Mouse (Mus musculus): ENCODE data around the gene Mgat5. TPM values are rescaled to one million over a fixed set of nuclear protein-coding genes. Genes with fewer than 3 reads are reported as not detected.

Mgat5 gene
- polyA plus RNA-seq, 1 experiment from 2014 or later, result 16.3 TPM

- Histone ChIP-seq H3K36me3 (replicated peaks; ENCODE audit: control insufficient read depth, insufficient read depth) (no peaks in the 10 kb centered on the region), H3K9ac (no peak overlapping the region), H3K9me3 (ENCODE audit: control insufficient read depth, low read length) (no peaks in the 10 kb centered on the region), H3K27ac (no peak overlapping the region), H3K4me3 (replicated peaks; ENCODE audit: low read length) (no peak overlapping the region), H3K4me1 (replicated peaks; ENCODE audit: control insufficient read depth, insufficient read depth, low read length) (peaks cover 11% of the 10 kb centered on the region; the same call in 1 of the 2 replicates), H3K27me3 (ENCODE audit: control insufficient read depth, insufficient read depth, low read length) (no peaks in the 10 kb centered on the region), H3K4me2 (replicated peaks) (no peak overlapping the region)
- DNase-seq (ENCODE audit: low spot score), result no peak
- ATAC-seq (ENCODE audit: low FRiP score), result no peak
- 32% methylated on average over 3 of the region's 3 CpGs for WGBS
Measured at GRCm38 (mm10) chr1:127213434-127213833, 8.6 kb downstream of the Mgat5 start.

GRCm38 (mm10) chr1:127214585-127215232 is 9.9 kb downstream of the Mgat5 start:
- ATAC-seq (ENCODE audit: low FRiP score) (no peak), DNase-seq (ENCODE audit: low spot score) (no peak)
- WGBS, result 93% methylated on average over 8 of the region's 8 CpGs
- Histone ChIP-seq H3K4me3 (replicated peaks; ENCODE audit: low read length) (no peak overlapping the region), H3K9me3 (ENCODE audit: control insufficient read depth, low read length) (no peaks in the 10 kb centered on the region), H3K36me3 (replicated peaks; ENCODE audit: control insufficient read depth, insufficient read depth) (no peaks in the 10 kb centered on the region), H3K4me1 (replicated peaks; ENCODE audit: control insufficient read depth, insufficient read depth, low read length) (0 out of 2 replicates have a peak, but pooled peaks cover 6% of the 10 kb centered on the region), H3K27ac (no peak overlapping the region), H3K4me2 (replicated peaks) (no peak overlapping the region), H3K27me3 (ENCODE audit: control insufficient read depth, insufficient read depth, low read length) (no peaks in the 10 kb centered on the region), H3K9ac (no peak overlapping the region)

- no peak overlapping the region for H3K4me3 ChIP-seq (replicated peaks; ENCODE audit: low read length)
- H3K27me3 ChIP-seq (ENCODE audit: control insufficient read depth, insufficient read depth, low read length), result no peaks in the 10 kb centered on the region
- DNase-seq (ENCODE audit: low spot score) (no peak), ATAC-seq (ENCODE audit: low FRiP score) (no peak)
- H3K9me3 ChIP-seq (ENCODE audit: control insufficient read depth, low read length), result no peaks in the 10 kb centered on the region
- H3K4me1 ChIP-seq (replicated peaks; ENCODE audit: control insufficient read depth, insufficient read depth, low read length), result 0 out of 2 replicates have a peak, but pooled peaks cover 6% of the 10 kb centered on the region
- 50% methylated on average over 2 of the region's 2 CpGs for WGBS
- no peaks in the 10 kb centered on the region for H3K36me3 ChIP-seq (replicated peaks; ENCODE audit: control insufficient read depth, insufficient read depth)
- H3K4me2 ChIP-seq (replicated peaks), result no peak overlapping the region
- H3K9ac ChIP-seq, result no peak overlapping the region
- H3K27ac ChIP-seq, result no peak overlapping the region
Measured at GRCm38 (mm10) chr1:127216979-127217378, 12.2 kb downstream of the Mgat5 start.

GRCm38 (mm10) chr1:127217665-127218064 is 12.8 kb downstream of the Mgat5 start:
- no peak for ATAC-seq (ENCODE audit: low FRiP score)
- Histone ChIP-seq H3K4me3 (replicated peaks; ENCODE audit: low read length) (no peak overlapping the region), H3K36me3 (replicated peaks; ENCODE audit: control insufficient read depth, insufficient read depth) (no peaks in the 10 kb centered on the region)

GRCm38 (mm10) chr1:127218182-127218581 is 13.4 kb downstream of the Mgat5 start:
- H3K27me3 ChIP-seq (ENCODE audit: control insufficient read depth, insufficient read depth, low read length), result no peaks in the 10 kb centered on the region
- no peak overlapping the region for H3K27ac ChIP-seq
- 85% methylated on average over 7 of the region's 7 CpGs for WGBS
- H3K36me3 ChIP-seq (replicated peaks; ENCODE audit: control insufficient read depth, insufficient read depth), result no peaks in the 10 kb centered on the region
- no peaks in the 10 kb centered on the region for H3K9me3 ChIP-seq (ENCODE audit: control insufficient read depth, low read length)
- DNase-seq (ENCODE audit: low spot score) (no peak), ATAC-seq (ENCODE audit: low FRiP score) (no peak)
- H3K4me3 ChIP-seq (replicated peaks; ENCODE audit: low read length), result no peak overlapping the region
- H3K4me1 ChIP-seq (replicated peaks; ENCODE audit: control insufficient read depth, insufficient read depth, low read length), result 0 out of 2 replicates have a peak, but pooled peaks cover 6% of the 10 kb centered on the region
- no peak overlapping the region for H3K4me2 ChIP-seq (replicated peaks)
- no peak overlapping the region for H3K9ac ChIP-seq

More at GRCm38 (mm10) chr1:127217665-127218064, 12.8 kb downstream of the Mgat5 start:
- no peak for DNase-seq (ENCODE audit: low spot score)
- H3K27ac ChIP-seq, result no peak overlapping the region
- H3K4me1 ChIP-seq (replicated peaks; ENCODE audit: control insufficient read depth, insufficient read depth, low read length), result 0 out of 2 replicates have a peak, but pooled peaks cover 6% of the 10 kb centered on the region
- H3K9ac ChIP-seq, result no peak overlapping the region
- WGBS, result 89% methylated on average over 4 of the region's 4 CpGs
- H3K9me3 ChIP-seq (ENCODE audit: control insufficient read depth, low read length), result no peaks in the 10 kb centered on the region
- no peaks in the 10 kb centered on the region for H3K27me3 ChIP-seq (ENCODE audit: control insufficient read depth, insufficient read depth, low read length)
- H3K4me2 ChIP-seq (replicated peaks), result no peak overlapping the region

GRCm38 (mm10) chr1:127219161-127219560 is 14.3 kb downstream of the Mgat5 start:
- no peak for DNase-seq (ENCODE audit: low spot score)
- Histone ChIP-seq H3K4me1 (replicated peaks; ENCODE audit: control insufficient read depth, insufficient read depth, low read length) (0 out of 2 replicates have a peak, but pooled peaks cover 6% of the 10 kb centered on the region), H3K36me3 (replicated peaks; ENCODE audit: control insufficient read depth, insufficient read depth) (no peaks in the 10 kb centered on the region), H3K4me3 (replicated peaks; ENCODE audit: low read length) (no peak overlapping the region), H3K27me3 (ENCODE audit: control insufficient read depth, insufficient read depth, low read length) (no peaks in the 10 kb centered on the region), H3K9ac (no peak overlapping the region), H3K4me2 (replicated peaks) (no peak overlapping the region), H3K27ac (no peak overlapping the region), H3K9me3 (ENCODE audit: control insufficient read depth, low read length) (no peaks in the 10 kb centered on the region)
- WGBS, result 87% methylated on average over 4 of the region's 4 CpGs
- no peak for ATAC-seq (ENCODE audit: low FRiP score)

GRCm38 (mm10) chr1:127219621-127220020 is 14.8 kb downstream of the Mgat5 start:
- Histone ChIP-seq H3K4me2 (replicated peaks) (no peak overlapping the region), H3K27ac (no peak overlapping the region), H3K27me3 (ENCODE audit: control insufficient read depth, insufficient read depth, low read length) (no peaks in the 10 kb centered on the region), H3K9me3 (ENCODE audit: control insufficient read depth, low read length) (no peaks in the 10 kb centered on the region), H3K4me1 (replicated peaks; ENCODE audit: control insufficient read depth, insufficient read depth, low read length) (0 out of 2 replicates have a peak, but pooled peaks cover 6% of the 10 kb centered on the region), H3K36me3 (replicated peaks; ENCODE audit: control insufficient read depth, insufficient read depth) (no peaks in the 10 kb centered on the region), H3K4me3 (replicated peaks; ENCODE audit: low read length) (no peak overlapping the region), H3K9ac (no peak overlapping the region)
- ATAC-seq (ENCODE audit: low FRiP score), result no peak
- WGBS, result 82% methylated on average over 4 of the region's 4 CpGs
- DNase-seq (ENCODE audit: low spot score), result no peak

GRCm38 (mm10) chr1:127221998-127222736 is 17.4 kb downstream of the Mgat5 start:
- 82% methylated on average over 8 of the region's 8 CpGs for WGBS

GRCm38 (mm10) chr1:127225060-127225459 is 20.2 kb downstream of the Mgat5 start:
- H3K9ac ChIP-seq, result no peak overlapping the region
- H3K4me3 ChIP-seq (replicated peaks; ENCODE audit: low read length), result no peak overlapping the region
- DNase-seq (ENCODE audit: low spot score) (no peak), ATAC-seq (ENCODE audit: low FRiP score) (no peak)
- no peak overlapping the region for H3K27ac ChIP-seq
- 93% methylated on average over 5 of the region's 5 CpGs for WGBS
- no peak overlapping the region for H3K4me2 ChIP-seq (replicated peaks)
- no peaks in the 10 kb centered on the region for H3K36me3 ChIP-seq (replicated peaks; ENCODE audit: control insufficient read depth, insufficient read depth)
- H3K4me1 ChIP-seq (replicated peaks; ENCODE audit: control insufficient read depth, insufficient read depth, low read length), result no peaks in the 10 kb centered on the region
- H3K9me3 ChIP-seq (ENCODE audit: control insufficient read depth, low read length), result no peaks in the 10 kb centered on the region
- no peaks in the 10 kb centered on the region for H3K27me3 ChIP-seq (ENCODE audit: control insufficient read depth, insufficient read depth, low read length)

More at GRCm38 (mm10) chr1:127221998-127222736, 17.4 kb downstream of the Mgat5 start:
- Histone ChIP-seq H3K27me3 (ENCODE audit: control insufficient read depth, insufficient read depth, low read length) (no peaks in the 10 kb centered on the region), H3K4me2 (replicated peaks) (no peak overlapping the region), H3K36me3 (replicated peaks; ENCODE audit: control insufficient read depth, insufficient read depth) (no peaks in the 10 kb centered on the region), H3K9ac (no peak overlapping the region), H3K27ac (no peak overlapping the region), H3K4me3 (replicated peaks; ENCODE audit: low read length) (no peak overlapping the region), H3K9me3 (ENCODE audit: control insufficient read depth, low read length) (no peaks in the 10 kb centered on the region), H3K4me1 (replicated peaks; ENCODE audit: control insufficient read depth, insufficient read depth, low read length) (0 out of 2 replicates have a peak, but pooled peaks cover 6% of the 10 kb centered on the region)
- ATAC-seq (ENCODE audit: low FRiP score) (no peak), DNase-seq (ENCODE audit: low spot score) (no peak)

Data from hindbrain, embryonic 14.5 days (tissue).